Mouse (Mus musculus) midbrain, postnatal 0 days (tissue): ENCODE results near the gene Mdga2. TPM values are rescaled to one million over a fixed set of nuclear protein-coding genes. Genes with fewer than 3 reads are reported as not detected.
A peak's percentile ranks its signal among the peaks of the same experiment; 100 is the strongest.

Source experiments
- ATAC-seq: fragments of 200-750 bp; cut with Nextera tagmentation; 2 replicates; pipeline ENCODE4 v1.8.0; 2017; ENCODE audit warnings: moderate number of reproducible peaks, mild to moderate bottlenecking, moderate TSS enrichment, moderate library complexity; ENCODE audit not compliant: low FRiP score
- DNase-seq: peaks from one replicate; pipeline ENCODE4 v3.0.0-alpha.2; 2015; ENCODE audit warnings: low spot score
- H3K27ac ChIP-seq: fragments of 300-500 bp; sonication (generic); 2 replicates; pipeline ENCODE4 v1.5.1; 2014; ENCODE audit warnings: low read depth, mild to moderate bottlenecking, low read length, mixed read lengths
- H3K27me3 ChIP-seq: fragments of 300-500 bp; sonication (generic); 2 replicates; pipeline ENCODE4 v1.6.1; 2014; ENCODE audit warnings: low read length, control low read depth, mixed read lengths; ENCODE audit not compliant: insufficient read depth
- H3K36me3 ChIP-seq: fragments of 300-500 bp; sonication (generic); 2 replicates; pipeline ENCODE4 v1.6.1; 2014; ENCODE audit warnings: low read length, control low read depth, mixed read lengths; ENCODE audit not compliant: insufficient read depth
- H3K4me1 ChIP-seq: fragments of 300-500 bp; sonication (generic); 2 replicates; pipeline ENCODE4 v1.6.1; 2014; ENCODE audit warnings: mild to moderate bottlenecking, control low read depth, antibody characterized with exemption, low read length, mixed read lengths; ENCODE audit not compliant: insufficient read depth
- H3K4me2 ChIP-seq: fragments of 300-500 bp; sonication (generic); 2 replicates; pipeline ENCODE4 v1.6.1; 2014; ENCODE audit warnings: low read depth, mild to moderate bottlenecking, low read length, mixed read lengths; ENCODE audit not compliant: poor library complexity, severe bottlenecking
- H3K4me3 ChIP-seq: fragments of 300-500 bp; sonication (generic); 2 replicates; pipeline ENCODE4 v1.5.1; 2014; ENCODE audit warnings: low read depth, mild to moderate bottlenecking, low read length, moderate library complexity
- H3K9ac ChIP-seq: fragments of 300-500 bp; sonication (generic); replicated peaks from 2 replicates; pipeline ENCODE4 v1.6.1; 2014; ENCODE audit warnings: mild to moderate bottlenecking, low read length, moderate library complexity, mixed read lengths; ENCODE audit not compliant: poor library complexity, severe bottlenecking
- H3K9me3 ChIP-seq: fragments of 300-500 bp; sonication (generic); 2 replicates; pipeline ENCODE4 v1.6.1; 2016; ENCODE audit warnings: low read length, control low read depth
- CTCF ChIP-seq: IDR thresholded peaks from 2 replicates; pipeline ENCODE4 v1.5.1; 2016; ENCODE audit warnings: antibody characterized with exemption, mild to moderate bottlenecking
- WGBS: fragments of 180-500 bp; shearing (Covaris S2); extraction: QIAGEN DNeasy Blood & Tissue Kit; methylation state at CpG from one replicate; pipeline ENCODE4 v1.1.7; 2014; 5-methylcytosine and 5-hydroxymethylcytosine counted together
- polyA plus RNA-seq: library from polyadenylated mRNA; unstranded; fragments of >200 nt; fragmentation: Nextera tagmentation; extraction: Ambion mirVana; gene quantifications from 2 replicates; pipeline ENCODE4 v1.2.1, GENCODE M21; 2015
- total RNA-seq: library from RNA; depleted of rRNA; stranded (reverse); fragments of >200 nt; gene quantifications from 2 replicates; pipeline ENCODE4 v1.2.3, GENCODE M21; 2014

The Mdga2 gene
- total and polyA plus RNA-seq, 2 experiments from 2014 or later, result 46.7 to 52.9 TPM

GRCm38 (mm10) chr12:66915741-66916140 lies 306.6 kb downstream of the Mdga2 start:
- no peak overlapping the region for H3K4me2 ChIP-seq
- no peak for TF ChIP-seq CTCF

GRCm38 (mm10) chr12:66899366-66899765 lies 323.0 kb downstream of the Mdga2 start:
- no peak for ATAC-seq
- H3K9me3 ChIP-seq, result no peaks in the 10 kb centered on the region
- no peak for TF ChIP-seq CTCF
- no peaks in the 10 kb centered on the region for H3K4me1 ChIP-seq
- H3K4me2 ChIP-seq, result no peak overlapping the region
- no peaks in the 10 kb centered on the region for H3K36me3 ChIP-seq
- H3K27me3 ChIP-seq, result no peaks in the 10 kb centered on the region
- DNase-seq, result no peak
- no peak overlapping the region for H3K9ac ChIP-seq
- 79% methylated on average over 4 of the region's 4 CpGs for WGBS
- H3K27ac ChIP-seq, result no peak overlapping the region
- no peak overlapping the region for H3K4me3 ChIP-seq

More at GRCm38 (mm10) chr12:66915741-66916140, 306.6 kb downstream of the Mdga2 start:
- Histone ChIP-seq H3K27me3 (no peaks in the 10 kb centered on the region), H3K36me3 (no peaks in the 10 kb centered on the region), H3K4me3 (no peak overlapping the region), H3K27ac (no peak overlapping the region), H3K9ac (no peak overlapping the region), H3K4me1 (no peaks in the 10 kb centered on the region), H3K9me3 (no peaks in the 10 kb centered on the region)
- no peak for DNase-seq
- no peak for ATAC-seq
- WGBS, result 80% methylated on average over 5 of the region's 5 CpGs

GRCm38 (mm10) chr12:66896790-66897189 lies 325.6 kb downstream of the Mdga2 start:
- ATAC-seq (no peak), DNase-seq (no peak)
- no peak overlapping the region for H3K9ac ChIP-seq
- H3K27ac ChIP-seq, result no peak overlapping the region
- WGBS, result 95% methylated on average over 3 of the region's 3 CpGs
- no peaks in the 10 kb centered on the region for H3K4me1 ChIP-seq
- H3K9me3 ChIP-seq, result no peaks in the 10 kb centered on the region
- H3K4me2 ChIP-seq, result no peak overlapping the region
- no peak for TF ChIP-seq CTCF
- H3K36me3 ChIP-seq, result no peaks in the 10 kb centered on the region
- H3K27me3 ChIP-seq, result no peaks in the 10 kb centered on the region
- no peak overlapping the region for H3K4me3 ChIP-seq

- WGBS, result 55% methylated on average over 3 of the region's 3 CpGs
- no peaks in the 10 kb centered on the region for H3K36me3 ChIP-seq
- ATAC-seq (no peak), DNase-seq (no peak)
- no peak overlapping the region for H3K4me3 ChIP-seq
- H3K27me3 ChIP-seq, result no peaks in the 10 kb centered on the region
- no peaks in the 10 kb centered on the region for H3K9me3 ChIP-seq
- H3K4me1 ChIP-seq, result no peaks in the 10 kb centered on the region
- H3K4me2 ChIP-seq, result no peak overlapping the region
- H3K9ac ChIP-seq, result no peak overlapping the region
- TF ChIP-seq CTCF, result no peak
- H3K27ac ChIP-seq, result no peak overlapping the region
Measured at GRCm38 (mm10) chr12:66890296-66890695, 332.1 kb downstream of the Mdga2 start.

GRCm38 (mm10) chr12:66889276-66889675 lies 333.1 kb downstream of the Mdga2 start:
- ATAC-seq, result no peak

GRCm38 (mm10) chr12:66888636-66889035 lies 333.7 kb downstream of the Mdga2 start:
- TF ChIP-seq CTCF, result no peak
- Histone ChIP-seq H3K4me2 (no peak overlapping the region), H3K27me3 (no peaks in the 10 kb centered on the region), H3K4me3 (no peak overlapping the region), H3K27ac (no peak overlapping the region), H3K36me3 (no peaks in the 10 kb centered on the region), H3K4me1 (no peaks in the 10 kb centered on the region), H3K9me3 (no peaks in the 10 kb centered on the region), H3K9ac (no peak overlapping the region)
- WGBS, result 41% methylated on average over 1 of the region's 1 CpGs
- DNase-seq (peak; percentile 22), ATAC-seq (no peak)

More at GRCm38 (mm10) chr12:66889276-66889675, 333.1 kb downstream of the Mdga2 start:
- no peaks in the 10 kb centered on the region for H3K36me3 ChIP-seq
- H3K9me3 ChIP-seq, result no peaks in the 10 kb centered on the region
- H3K4me1 ChIP-seq, result no peaks in the 10 kb centered on the region
- WGBS, result 63% methylated on average over 3 of the region's 3 CpGs
- peak; percentile 33 for DNase-seq
- H3K27ac ChIP-seq, result no peak overlapping the region
- H3K4me2 ChIP-seq, result no peak overlapping the region
- no peak overlapping the region for H3K4me3 ChIP-seq
- TF ChIP-seq CTCF, result no peak
- H3K27me3 ChIP-seq, result no peaks in the 10 kb centered on the region
- H3K9ac ChIP-seq, result no peak overlapping the region
